Mouse (Mus musculus) gastrocnemius, postnatal 36 days (tissue): Measurements from ENCODE around the gene Chchd10. TPM values are rescaled to one million over a fixed set of nuclear protein-coding genes. Genes with fewer than 3 reads are reported as not detected.
A peak's percentile ranks its signal among the peaks of the same experiment; 100 is the strongest.

Source experiments
- DNase-seq, 2 experiments: peaks; one replicate each; pipeline ENCODE4 v3.0.0; 2022
- intact Hi-C: fragments of 180-260 bp; cut with DNase I; formaldehyde crosslinking; loops from one replicate; pipeline ENCODE4 v1.15.1; 2025
- total RNA-seq, 2 experiments: library from RNA; stranded (reverse); gene quantifications; 2 replicates each; pipeline ENCODE4 v1.2.3; 2021

Gene Chchd10
- total RNA-seq, 2 experiments from 2014 or later = 1,320 to 1,585 TPM

- intact Hi-C loops = loop anchor here (2.0 kb wide), 1 partner anchor 23 kb away; no protein-coding TSS in a partner anchor
Measured at GRCm38 (mm10) chr10:75921726-75922560, 11.0 kb upstream of the Chchd10 start.

GRCm38 (mm10) chr10:75924324-75924723, 8.6 kb upstream of the Chchd10 start:
- DNase-seq = no peak
- intact Hi-C loops = no loop called here

More at GRCm38 (mm10) chr10:75921726-75922560, 11.0 kb upstream of the Chchd10 start:
- DNase-seq = no peak

GRCm38 (mm10) chr10:75926396-75926795, 6.5 kb upstream of the Chchd10 start:
- DNase-seq = no peak
- intact Hi-C loops = no loop called here

- DNase-seq = no peak
- intact Hi-C loops = no loop called here
Measured at GRCm38 (mm10) chr10:75930304-75930703, 2.6 kb upstream of the Chchd10 start.

GRCm38 (mm10) chr10:75931311-75931710, 1.6 kb upstream of the Chchd10 start:
- DNase-seq = peak in 1 of 2 experiments; percentile 15
- intact Hi-C loops = no loop called here

- intact Hi-C loops = no loop called here
- DNase-seq = peak in 1 of 2 experiments; percentile 43
Measured at GRCm38 (mm10) chr10:75932081-75932678, 750 bp upstream of the Chchd10 start.

- intact Hi-C loops = no loop called here
- no peak for DNase-seq
Measured at GRCm38 (mm10) chr10:75934991-75935390, 2.1 kb downstream of the Chchd10 start.

GRCm38 (mm10) chr10:75935680-75936541, 3.0 kb downstream of the Chchd10 start, which contains the start of gene Mmp11:
TSS of gene Mmp11 (minus strand) at chr10:75936496.
- intact Hi-C loops = no loop called here
- peak; percentile 51 to 61 for DNase-seq

GRCm38 (mm10) chr10:75936909-75937667, 4.2 kb downstream of the Chchd10 start:
- peak in 1 of 2 experiments; percentile 20 for DNase-seq
- intact Hi-C loops = no loop called here

GRCm38 (mm10) chr10:75937851-75938643, 5.1 kb downstream of the Chchd10 start:
- intact Hi-C loops = no loop called here
- DNase-seq = no peak

- intact Hi-C loops = no loop called here
- DNase-seq = no peak
Measured at GRCm38 (mm10) chr10:75939481-75940234, 6.7 kb downstream of the Chchd10 start.

GRCm38 (mm10) chr10:75940520-75940919, 7.6 kb downstream of the Chchd10 start, which contains the start of gene Gm867:
TSS of gene Gm867 (minus strand) at chr10:75940672.
- intact Hi-C loops = no loop called here
- DNase-seq = no peak

- DNase-seq = no peak
- intact Hi-C loops = no loop called here
Measured at GRCm38 (mm10) chr10:75941042-75941824, 8.3 kb downstream of the Chchd10 start.

GRCm38 (mm10) chr10:75942736-75943477, 10.0 kb downstream of the Chchd10 start, which contains the start of gene Vpreb3:
TSS of gene Vpreb3 (plus strand) at chr10:75943057.
- no peak for DNase-seq
- intact Hi-C loops = no loop called here

- DNase-seq = no peak
- intact Hi-C loops = no loop called here
Measured at GRCm38 (mm10) chr10:75944066-75944772, 11.3 kb downstream of the Chchd10 start.

GRCm38 (mm10) chr10:75945213-75945612, 12.3 kb downstream of the Chchd10 start:
- intact Hi-C loops = no loop called here
- DNase-seq = no peak
